Mouse (Mus musculus) lung, embryonic 14.5 days (tissue): ENCODE measurements around the gene Gm20388. TPM values are rescaled to one million over a fixed set of nuclear protein-coding genes. Genes with fewer than 3 reads are reported as not detected.

ENCODE experiments used
- ATAC-seq: fragments of 200-750 bp; cut with Nextera tagmentation; 2 replicates; pipeline ENCODE4 v1.8.0; 2017; ENCODE audit warnings: mild to moderate bottlenecking, moderate TSS enrichment, moderate library complexity; ENCODE audit not compliant: insufficient read depth
- DNase-seq: peaks from one replicate; pipeline ENCODE4 v3.0.0-alpha.2; 2015
- H3K27ac ChIP-seq: fragments of 300-500 bp; sonication (generic); 2 replicates; pipeline ENCODE4 v1.5.1; 2014; ENCODE audit warnings: low read depth, mild to moderate bottlenecking, moderate library complexity
- H3K27me3 ChIP-seq: fragments of 300-500 bp; sonication (generic); 2 replicates; pipeline ENCODE4 v1.6.1; 2014; ENCODE audit warnings: low read length, control low read depth; ENCODE audit not compliant: insufficient read depth
- H3K36me3 ChIP-seq: fragments of 300-500 bp; sonication (generic); 2 replicates; pipeline ENCODE4 v1.6.1; 2014; ENCODE audit warnings: control low read depth; ENCODE audit not compliant: insufficient read depth
- H3K4me1 ChIP-seq: fragments of 300-500 bp; sonication (generic); 2 replicates; pipeline ENCODE4 v1.6.1; 2014; ENCODE audit warnings: antibody characterized with exemption, control low read depth; ENCODE audit not compliant: insufficient read depth
- H3K4me2 ChIP-seq: fragments of 300-500 bp; sonication (generic); 2 replicates; pipeline ENCODE4 v1.6.1; 2014; ENCODE audit warnings: mild to moderate bottlenecking
- H3K4me3 ChIP-seq: fragments of 300-500 bp; sonication (generic); 2 replicates; pipeline ENCODE4 v1.5.1; 2014; ENCODE audit warnings: low read depth, low read length
- H3K9ac ChIP-seq: fragments of 300-500 bp; sonication (generic); 2 replicates; pipeline ENCODE4 v1.6.1; 2014
- H3K9me3 ChIP-seq: fragments of 300-500 bp; sonication (generic); 2 replicates; pipeline ENCODE4 v1.6.1; 2016; ENCODE audit warnings: low read depth, low read length, control low read depth
- CTCF ChIP-seq: IDR thresholded peaks from 2 replicates; pipeline ENCODE4 v1.5.1; 2016; ENCODE audit warnings: antibody characterized with exemption, low read depth
- WGBS: fragments of 180-500 bp; shearing (Covaris S2); extraction: QIAGEN DNeasy Blood & Tissue Kit; methylation state at CpG from one replicate; pipeline ENCODE4 v1.1.7; 2014; 5-methylcytosine and 5-hydroxymethylcytosine counted together
- polyA plus RNA-seq: library from polyadenylated mRNA; unstranded; fragments of >200 nt; fragmentation: Nextera tagmentation; extraction: Ambion mirVana; gene quantifications from 2 replicates; pipeline ENCODE4 v1.2.1, GENCODE M21; 2014

The Gm20388 gene
- polyA plus RNA-seq, 1 experiment from 2014 or later: not detected

DNA sequence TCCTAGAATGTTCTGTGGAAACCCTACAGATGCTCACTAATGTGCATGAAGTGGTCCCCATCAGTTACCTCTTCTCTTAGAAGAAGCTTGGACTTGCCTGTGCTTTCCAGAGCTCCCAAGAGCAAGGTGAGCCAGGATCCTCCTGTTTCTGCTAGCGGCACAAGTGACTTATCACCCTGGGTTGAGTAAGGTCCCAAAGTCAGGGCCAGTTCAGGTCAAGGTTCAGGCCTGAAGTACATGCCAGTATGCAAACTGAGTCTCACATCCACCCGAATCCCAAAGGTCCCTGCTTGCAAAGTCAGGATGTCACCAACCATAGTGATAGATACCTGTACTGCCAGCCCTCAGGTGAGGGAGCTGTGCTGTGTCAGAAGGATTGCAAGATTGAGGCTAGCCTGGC lies 1959.5 kb downstream of the Gm20388 start:
- Histone ChIP-seq H3K9ac (no peak overlapping the region), H3K36me3 (no peaks in the 10 kb centered on the region), H3K4me3 (no peak overlapping the region), H3K9me3 (no peaks in the 10 kb centered on the region), H3K27ac (no peak overlapping the region), H3K4me2 (no peak overlapping the region), H3K4me1 (peaks cover 9% of the 10 kb centered on the region), H3K27me3 (no peaks in the 10 kb centered on the region)
- TF ChIP-seq CTCF: no peak
- DNase-seq (no peak), ATAC-seq (no peak)
- 86% methylated on average over 2 of the region's 2 CpGs for WGBS

DNA sequence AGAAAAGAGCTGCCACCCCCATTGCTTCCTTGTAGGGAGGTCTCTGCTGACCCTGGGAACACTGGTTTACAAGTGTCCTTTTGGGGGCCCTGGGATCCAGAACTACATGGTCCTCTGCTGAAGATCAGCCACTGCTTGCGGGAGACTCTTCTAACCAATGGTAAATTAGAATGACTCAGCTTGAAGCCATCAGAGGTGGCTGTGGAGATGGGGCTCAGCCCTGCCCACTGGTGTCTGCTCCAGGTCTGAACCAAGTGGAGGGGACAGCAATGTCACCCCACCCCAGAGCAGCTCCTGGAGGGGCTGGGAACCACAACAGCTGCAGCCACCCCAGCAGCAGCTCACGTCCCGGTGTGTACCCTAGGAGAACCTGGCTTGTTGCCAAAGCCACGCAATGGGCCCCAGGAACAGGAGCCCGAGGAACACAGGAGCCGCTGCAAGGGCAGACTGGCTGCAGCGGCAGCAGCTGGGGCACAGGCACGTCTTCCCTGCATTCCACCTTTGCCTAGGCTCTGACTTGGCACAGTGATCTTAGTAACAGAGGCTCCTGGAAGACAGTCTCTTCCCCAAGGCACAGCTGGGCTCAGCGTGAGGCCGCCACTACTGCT lies 1961.3 kb downstream of the Gm20388 start:
- H3K36me3 ChIP-seq: no peaks in the 10 kb centered on the region
- no peak overlapping the region for H3K9ac ChIP-seq
- 16% methylated on average over 10 of the region's 10 CpGs for WGBS
- no peak overlapping the region for H3K27ac ChIP-seq
- H3K4me1 ChIP-seq: peaks cover 9% of the 10 kb centered on the region
- H3K4me3 ChIP-seq: no peak overlapping the region
- H3K4me2 ChIP-seq: no peak overlapping the region
- H3K9me3 ChIP-seq: no peaks in the 10 kb centered on the region
- peak; percentile 65 for DNase-seq
- no peak for TF ChIP-seq CTCF
- H3K27me3 ChIP-seq: no peaks in the 10 kb centered on the region
- ATAC-seq: peak; percentile 32; the same call in 1 of the 2 replicates

DNA sequence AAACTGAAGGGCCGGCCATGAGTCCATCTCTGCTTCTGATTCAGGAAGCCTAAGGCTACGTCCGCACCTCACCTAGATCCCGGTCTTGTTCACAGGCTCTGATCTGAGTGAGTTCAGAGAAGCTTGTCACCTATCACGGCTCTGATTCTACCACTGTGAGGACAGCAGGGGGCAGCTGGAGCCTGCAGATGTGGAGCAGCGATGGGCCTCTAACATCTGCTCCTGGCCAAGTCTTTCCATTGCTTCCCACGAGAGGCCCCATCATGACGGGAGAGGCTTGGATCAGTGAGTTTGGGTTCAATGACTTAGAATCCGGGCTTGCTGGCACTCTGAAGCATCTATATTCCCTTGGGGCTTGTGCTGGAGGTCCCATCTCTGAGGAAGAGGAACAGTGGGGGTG lies 1963.4 kb downstream of the Gm20388 start:
- ATAC-seq: peak; percentile 55
- H3K4me1 ChIP-seq: peaks cover 9% of the 10 kb centered on the region
- no peak overlapping the region for H3K9ac ChIP-seq
- H3K4me2 ChIP-seq: no peak overlapping the region
- no peaks in the 10 kb centered on the region for H3K27me3 ChIP-seq
- no peak overlapping the region for H3K4me3 ChIP-seq
- TF ChIP-seq CTCF: peak; percentile 83
- no peaks in the 10 kb centered on the region for H3K36me3 ChIP-seq
- no peak overlapping the region for H3K27ac ChIP-seq
- H3K9me3 ChIP-seq: no peaks in the 10 kb centered on the region
- peak; percentile 83 for DNase-seq
- WGBS: 43% methylated on average over 9 of the region's 9 CpGs

DNA sequence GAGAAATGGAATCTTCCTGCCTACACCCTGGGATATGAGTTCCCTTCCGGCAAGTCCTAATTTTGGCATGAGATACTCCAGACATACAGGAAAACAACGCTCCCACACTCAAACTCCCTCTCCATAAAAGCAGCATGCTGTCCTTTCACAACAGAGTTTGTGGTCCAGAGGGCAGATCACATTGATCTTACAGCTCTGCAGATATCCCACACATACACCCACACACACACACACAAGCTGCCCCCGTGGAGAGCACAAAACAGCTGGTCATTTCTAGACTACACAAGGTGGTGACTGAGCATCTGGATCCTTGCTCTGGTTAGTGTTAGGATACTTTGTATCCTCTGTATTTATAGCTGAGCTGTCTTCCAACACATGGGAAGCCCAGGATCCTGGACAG lies 1964.4 kb downstream of the Gm20388 start:
- Histone ChIP-seq H3K9ac (no peak overlapping the region), H3K4me3 (no peak overlapping the region), H3K4me2 (no peak overlapping the region), H3K36me3 (no peaks in the 10 kb centered on the region), H3K27ac (peak overlapping the region; percentile 26), H3K27me3 (no peaks in the 10 kb centered on the region), H3K9me3 (no peaks in the 10 kb centered on the region), H3K4me1 (peaks cover 9% of the 10 kb centered on the region)
- ATAC-seq (no peak), DNase-seq (no peak)
- WGBS: 48% methylated on average over 3 of the region's 3 CpGs
- TF ChIP-seq CTCF: no peak

DNA sequence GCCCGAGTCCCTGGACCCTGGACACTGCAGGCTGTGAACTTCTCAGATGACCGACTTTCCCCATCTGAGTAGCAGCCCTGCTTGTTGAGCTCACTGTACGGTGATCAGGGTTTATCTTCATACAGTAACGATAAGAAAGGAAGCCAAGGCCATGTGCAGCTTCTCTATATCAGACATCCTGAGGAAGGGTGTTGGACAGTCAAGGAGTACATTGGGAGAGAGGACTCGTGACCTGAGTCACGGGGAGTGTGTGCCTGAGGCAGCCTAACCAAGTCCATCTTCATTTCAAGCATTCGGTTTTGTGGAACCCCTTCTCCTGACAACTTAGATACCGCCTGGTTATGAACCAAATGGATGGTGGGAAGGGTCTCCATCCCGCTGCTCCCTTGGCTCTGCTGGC lies 1964.9 kb downstream of the Gm20388 start:
- ATAC-seq (no peak), DNase-seq (no peak)
- Histone ChIP-seq H3K9me3 (no peaks in the 10 kb centered on the region), H3K27me3 (no peaks in the 10 kb centered on the region), H3K4me1 (peaks cover 9% of the 10 kb centered on the region), H3K36me3 (no peaks in the 10 kb centered on the region), H3K4me3 (no peak overlapping the region), H3K9ac (no peak overlapping the region), H3K4me2 (no peak overlapping the region), H3K27ac (peak overlapping the region; percentile 26)
- TF ChIP-seq CTCF: no peak
- WGBS: 74% methylated on average over 9 of the region's 9 CpGs

DNA sequence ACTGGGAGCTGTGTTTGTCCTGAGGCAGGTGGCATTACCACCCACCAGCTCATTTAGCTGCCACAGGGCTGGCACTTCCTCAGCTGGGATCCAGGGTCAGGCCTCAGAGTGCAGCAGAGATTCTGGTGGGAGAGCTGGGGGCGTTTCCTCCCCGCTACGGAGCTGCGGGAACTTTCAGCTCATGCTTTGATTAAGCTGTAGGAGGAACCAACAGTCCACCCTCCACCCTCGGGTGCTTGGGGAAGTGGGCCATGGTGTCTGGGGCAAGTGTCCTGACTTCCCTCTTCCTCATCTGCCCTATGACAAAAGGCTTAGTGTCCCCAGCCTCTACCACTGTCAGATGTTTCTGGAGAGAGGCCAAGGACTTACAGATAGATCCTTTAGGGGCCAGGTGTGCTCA lies 1966.6 kb downstream of the Gm20388 start:
- Histone ChIP-seq H3K27ac (no peak overlapping the region), H3K4me3 (no peak overlapping the region), H3K9ac (no peak overlapping the region), H3K9me3 (no peaks in the 10 kb centered on the region), H3K27me3 (no peaks in the 10 kb centered on the region), H3K4me1 (peaks cover 9% of the 10 kb centered on the region), H3K4me2 (no peak overlapping the region), H3K36me3 (peaks cover 6% of the 10 kb centered on the region; the same call in 1 of the 2 replicates)
- 49% methylated on average over 5 of the region's 5 CpGs for WGBS
- ATAC-seq: no peak
- DNase-seq: no peak
- no peak for TF ChIP-seq CTCF

DNA sequence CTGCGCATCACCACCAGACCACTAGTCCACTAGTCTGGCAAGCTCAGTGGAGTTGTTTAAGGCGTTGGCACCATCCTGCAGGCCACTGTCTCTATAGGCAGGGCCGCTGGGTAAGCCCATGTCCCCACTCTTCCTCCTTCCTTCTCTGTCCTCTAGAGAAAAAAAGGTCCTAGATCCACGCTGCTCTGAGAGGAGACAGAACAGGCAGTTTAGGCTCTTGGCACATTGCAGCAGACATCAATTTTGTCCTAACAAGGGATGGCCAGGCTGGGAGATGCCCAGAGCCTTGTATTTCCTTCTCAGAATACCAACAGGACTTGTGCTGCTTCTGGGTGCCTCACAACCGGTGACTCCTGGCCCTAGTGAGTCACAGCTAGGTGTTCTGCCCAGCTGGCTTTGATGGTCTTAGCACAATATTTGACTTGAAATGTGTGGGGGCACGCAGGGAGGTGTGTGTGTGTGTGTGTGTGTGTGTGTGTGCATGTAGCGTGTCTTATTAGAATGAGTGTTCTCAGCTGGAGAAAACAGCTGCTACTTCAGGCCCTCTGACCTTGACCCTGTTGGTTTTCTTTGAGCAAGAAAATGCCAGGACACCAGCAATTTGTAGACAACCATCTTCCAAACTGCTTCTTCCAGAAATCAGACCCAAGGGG lies 1967.3 kb downstream of the Gm20388 start:
- ATAC-seq (no peak), DNase-seq (no peak)
- H3K4me3 ChIP-seq: no peak overlapping the region
- H3K9me3 ChIP-seq: no peaks in the 10 kb centered on the region
- H3K9ac ChIP-seq: no peak overlapping the region
- TF ChIP-seq CTCF: no peak
- no peak overlapping the region for H3K27ac ChIP-seq
- 0 out of 2 replicates have a peak, but pooled peaks cover 6% of the 10 kb centered on the region for H3K4me1 ChIP-seq
- H3K4me2 ChIP-seq: no peak overlapping the region
- 78% methylated on average over 7 of the region's 7 CpGs for WGBS
- no peaks in the 10 kb centered on the region for H3K27me3 ChIP-seq
- peaks cover 13% of the 10 kb centered on the region for H3K36me3 ChIP-seq
